ENCODE assay signal across 29 mouse cellular contexts in the genomic region with DNA sequence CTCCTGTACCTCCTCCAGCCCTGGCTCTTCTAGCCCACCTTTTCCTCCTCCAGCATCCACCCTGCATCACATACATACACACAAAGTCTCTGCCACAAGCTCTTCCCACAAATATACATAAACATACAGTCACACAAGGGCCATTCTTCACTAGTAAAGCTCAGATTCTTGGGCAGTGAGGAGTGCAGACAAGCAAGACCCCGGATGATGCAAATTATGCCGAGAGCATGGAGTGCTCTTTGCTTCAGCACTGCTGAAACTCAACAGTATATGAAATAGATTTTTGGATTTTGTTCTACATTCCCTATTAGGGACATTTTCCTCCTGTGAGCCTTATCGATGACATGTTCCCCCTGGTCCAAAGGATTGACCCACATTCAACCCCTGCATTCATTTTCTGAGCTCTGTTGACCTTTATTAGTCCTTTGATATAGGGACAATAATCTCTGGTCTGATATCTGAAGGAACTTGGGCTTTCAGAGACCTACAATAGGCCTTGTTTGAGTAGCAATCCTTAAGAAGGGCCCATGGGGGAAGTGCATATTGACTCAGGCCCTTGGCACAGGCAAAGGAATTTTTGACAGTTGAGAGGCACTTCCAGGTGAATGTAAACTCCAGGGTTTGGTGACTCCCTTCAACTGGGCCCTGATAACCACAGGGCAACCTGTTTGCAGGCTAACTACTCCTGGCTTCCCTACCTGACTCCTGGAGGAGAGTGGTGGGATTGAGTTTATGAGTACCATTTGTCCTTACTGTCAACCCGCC.
DNase-seq lines count a peak whose midpoint lies in the region; ATAC-seq and TF ChIP-seq lines count a peak whose summit lies in the region.
"Had no signal": no experiment of that assay in that cellular context is flagged by ENCODE, and none has a peak within 500 bp of the region (broad histone marks: within the 10 kb centered on the region; RNA-seq: fewer than 3 reads in every experiment).

No protein-coding gene starts in this region.

- no peak overlapping the region for H3K4me3 ChIP-seq in midbrain, embryonic 10.5 days
- H3K4me3 ChIP-seq in midbrain, postnatal 0 days (ENCODE audit: low read depth, low read length), result no peak overlapping the region
- no peak overlapping the region for H3K4me3 ChIP-seq in lung, postnatal 0 days (ENCODE audit: low read depth, low read length)
- H3K4me3 ChIP-seq: embryonic facial prominence, embryonic 12.5 days; gastrocnemius, adult 2 months; hindbrain, embryonic 15.5 days; liver, embryonic 15.5 days; myocyte; neural tube, embryonic 12.5 days had no signal

- H3K27me3 ChIP-seq in midbrain, embryonic 10.5 days (ENCODE audit: low read depth, poor library complexity, severe bottlenecking), result no peaks in the 10 kb centered on the region
- no peaks in the 10 kb centered on the region for H3K27me3 ChIP-seq in midbrain, postnatal 0 days (ENCODE audit: insufficient read depth, low read length)
- H3K27me3 ChIP-seq in lung, postnatal 0 days (replicated peaks; ENCODE audit: insufficient read depth, low read length), result no peaks in the 10 kb centered on the region
- H3K27me3 ChIP-seq: embryonic facial prominence, embryonic 12.5 days; hindbrain, embryonic 15.5 days; liver, embryonic 15.5 days; neural tube, embryonic 12.5 days had no signal

- H3K36me3 ChIP-seq in midbrain, embryonic 10.5 days, result no peaks in the 10 kb centered on the region
- H3K36me3 ChIP-seq in midbrain, postnatal 0 days (ENCODE audit: insufficient read depth, low read length), result no peaks in the 10 kb centered on the region
- H3K36me3 ChIP-seq in lung, postnatal 0 days (ENCODE audit: insufficient read depth, low read length), result no peaks in the 10 kb centered on the region
- H3K36me3 ChIP-seq: embryonic facial prominence, embryonic 12.5 days; hindbrain, embryonic 15.5 days; liver, embryonic 15.5 days; neural tube, embryonic 12.5 days had no signal

- no peak overlapping the region for H3K9ac ChIP-seq in midbrain, postnatal 0 days (replicated peaks; ENCODE audit: low read length, poor library complexity, severe bottlenecking)
- no peak overlapping the region for H3K9ac ChIP-seq in lung, postnatal 0 days (replicated peaks; ENCODE audit: low read depth)
- H3K9ac ChIP-seq: embryonic facial prominence, embryonic 12.5 days; hindbrain, embryonic 15.5 days; liver, embryonic 15.5 days; neural tube, embryonic 12.5 days had no signal

- H3K4me1 ChIP-seq in midbrain, embryonic 10.5 days, result peaks cover 26% of the 10 kb centered on the region
- no peaks in the 10 kb centered on the region for H3K4me1 ChIP-seq in midbrain, postnatal 0 days (ENCODE audit: insufficient read depth, low read length)
- H3K4me1 ChIP-seq in lung, postnatal 0 days (ENCODE audit: insufficient read depth, low read depth, low read length), result peaks cover 4% of the 10 kb centered on the region; the same call in 1 of the 2 replicates
- H3K4me1 ChIP-seq: embryonic facial prominence, embryonic 12.5 days; hindbrain, embryonic 15.5 days; liver, embryonic 15.5 days; neural tube, embryonic 12.5 days had no signal

- 86% methylated on average over 4 of the region's 4 CpGs for WGBS in midbrain, embryonic 10.5 days
- WGBS in midbrain, postnatal 0 days, result 84% methylated on average over 4 of the region's 4 CpGs
- WGBS in lung, postnatal 0 days, result 62% methylated on average over 4 of the region's 4 CpGs

- no peak for DNase-seq in midbrain, embryonic 10.5 days (ENCODE audit: low spot score)
- no peak for DNase-seq in midbrain, postnatal 0 days (ENCODE audit: low spot score)
- peak; percentile 91 for DNase-seq in lung, postnatal 0 days (ENCODE audit: low spot score)
- peak; percentile 61 to 77 for DNase-seq in lung, postnatal 4 days
- DNase-seq in cerebellum, adult 11 months, result no peak
- no peak for DNase-seq in adrenal gland, postnatal 36 days
- DNase-seq: adrenal gland, postnatal 25 days; cerebellum, adult 8-10 months; embryo, embryonic 11 days; gastrocnemius, adult 2 months; gastrocnemius, postnatal 36 days; heart, adult 18-20 months; kidney, adult 8-10 months; layer of hippocampus, postnatal 36 days; right cerebral cortex, adult 18-20 months; spleen, adult 18-20 months; thymus, postnatal 25 days had no signal

- TF ChIP-seq CTCF in midbrain, postnatal 0 days (IDR thresholded peaks at IDR 0.05), result no peak
- peak; percentile 29; the same call in 1 of the 2 replicates for TF ChIP-seq CTCF in lung, postnatal 0 days (IDR thresholded peaks at IDR 0.05)

- no peaks in the 10 kb centered on the region for H3K9me3 ChIP-seq in midbrain, embryonic 10.5 days (replicated peaks)
- no peaks in the 10 kb centered on the region for H3K9me3 ChIP-seq in midbrain, postnatal 0 days (ENCODE audit: low read length)
- no peaks in the 10 kb centered on the region for H3K9me3 ChIP-seq in lung, postnatal 0 days (ENCODE audit: low read length)
- H3K9me3 ChIP-seq: embryonic facial prominence, embryonic 12.5 days; hindbrain, embryonic 15.5 days; liver, embryonic 15.5 days; neural tube, embryonic 12.5 days had no signal

- peak; percentile 95 for TF ChIP-seq EP300 in lung, postnatal 0 days (IDR thresholded peaks at IDR 0.05)

- no peak overlapping the region for H3K4me2 ChIP-seq in midbrain, postnatal 0 days (ENCODE audit: low read depth, low read length, poor library complexity, severe bottlenecking)
- no peak overlapping the region for H3K4me2 ChIP-seq in lung, postnatal 0 days (replicated peaks; ENCODE audit: low read depth, low read length)
- H3K4me2 ChIP-seq: embryonic facial prominence, embryonic 12.5 days; heart, embryonic 11.5 days; hindbrain, embryonic 15.5 days; liver, embryonic 15.5 days; midbrain, embryonic 11.5 days; neural tube, embryonic 12.5 days had no signal

- H3K27ac ChIP-seq in midbrain, embryonic 10.5 days (replicated peaks), result peak overlapping the region; percentile 52
- H3K27ac ChIP-seq in midbrain, postnatal 0 days (ENCODE audit: low read depth, low read length), result no peak overlapping the region
- peak overlapping the region; percentile 68 for H3K27ac ChIP-seq in lung, postnatal 0 days (ENCODE audit: low read length)
- H3K27ac ChIP-seq: embryonic facial prominence, embryonic 12.5 days; gastrocnemius, adult 2 months; hindbrain, embryonic 15.5 days; kidney, postnatal 0 days; liver, embryonic 15.5 days; neural tube, embryonic 12.5 days had no signal

- ATAC-seq in midbrain, postnatal 0 days (ENCODE audit: low FRiP score), result no peak
- peak; percentile 90 for ATAC-seq in lung, postnatal 0 days
- no peak for ATAC-seq in cerebellum, adult (ENCODE audit: insufficient number of reproducible peaks, low FRiP score, low TSS enrichment)
- ATAC-seq: CD4-positive, CD25-positive, alpha-beta regulatory T cell, adult 4 months; forebrain, embryonic 16.5 days; midbrain, embryonic 16.5 days had no signal

Comparison
In these comparisons a context has a peak if more than half of its experiments do, and no peak if none do; other contexts are left out.
1. DNase-seq: peak in lung, postnatal 0 days (single experiment) and lung, postnatal 4 days (2 of 2); none in midbrain, embryonic 10.5 days (single experiment), midbrain, postnatal 0 days (single experiment), cerebellum, adult 11 months (single experiment) and adrenal gland, postnatal 36 days (0 of 2).